Mouse (Mus musculus) midbrain, embryonic 11.5 days (tissue): Measurements from ENCODE around the gene Pkdrej. TPM values are rescaled to one million over a fixed set of nuclear protein-coding genes. Genes with fewer than 3 reads are reported as not detected.

Experiments
- ATAC-seq: fragments of 200-750 bp; cut with Nextera tagmentation; 2 replicates; pipeline ENCODE4 v1.8.0; 2017; ENCODE audit warnings: moderate TSS enrichment, moderate library complexity; ENCODE audit not compliant: low FRiP score
- DNase-seq: peaks from one replicate; pipeline ENCODE4 v3.0.0; 2015; ENCODE audit warnings: low spot score; ENCODE audit errors: missing footprints
- H3K27ac ChIP-seq: fragments of 300-500 bp; sonication (generic); 2 replicates; pipeline ENCODE4 v1.5.1; 2014; ENCODE audit warnings: low read depth, low read length
- H3K27me3 ChIP-seq: fragments of 300-500 bp; sonication (generic); 2 replicates; pipeline ENCODE4 v1.6.1; 2014; ENCODE audit warnings: mild to moderate bottlenecking, low read length, moderate library complexity, mixed read lengths; ENCODE audit not compliant: control insufficient read depth, insufficient read depth
- H3K36me3 ChIP-seq: fragments of 300-500 bp; sonication (generic); 2 replicates; pipeline ENCODE4 v1.6.1; 2014; ENCODE audit warnings: mild to moderate bottlenecking, low read length, moderate library complexity, mixed read lengths; ENCODE audit not compliant: control insufficient read depth, insufficient read depth
- H3K4me1 ChIP-seq: fragments of 300-500 bp; sonication (generic); 2 replicates; pipeline ENCODE4 v1.6.1; 2014; ENCODE audit warnings: low read length; ENCODE audit not compliant: control insufficient read depth, insufficient read depth
- H3K4me2 ChIP-seq: fragments of 300-500 bp; sonication (generic); 2 replicates; pipeline ENCODE4 v1.6.1; 2014; ENCODE audit warnings: mild to moderate bottlenecking, moderate library complexity
- H3K4me3 ChIP-seq: fragments of 300-500 bp; sonication (generic); 2 replicates; pipeline ENCODE4 v1.5.1; 2014; ENCODE audit warnings: low read depth, low read length
- H3K9ac ChIP-seq: fragments of 300-500 bp; sonication (generic); 2 replicates; pipeline ENCODE4 v1.6.1; 2014; ENCODE audit warnings: low read length
- H3K9me3 ChIP-seq: fragments of 300-500 bp; sonication (generic); 2 replicates; pipeline ENCODE4 v1.6.1; 2016; ENCODE audit warnings: low read length; ENCODE audit not compliant: control insufficient read depth
- WGBS: fragments of 180-500 bp; shearing (Covaris S2); extraction: QIAGEN DNeasy Blood & Tissue Kit; methylation state at CpG from one replicate; pipeline ENCODE4 v1.1.7; 2014; 5-methylcytosine and 5-hydroxymethylcytosine counted together
- polyA plus RNA-seq: library from polyadenylated mRNA; unstranded; fragments of >200 nt; fragmentation: Nextera tagmentation; extraction: Ambion mirVana; gene quantifications from 2 replicates; pipeline ENCODE4 v1.2.1, GENCODE M21; 2014

Gene Pkdrej
- polyA plus RNA-seq, 1 experiment from 2014 or later, result 0.15 TPM

GRCm38 (mm10) chr15:85766677-85767076 is 54.9 kb downstream of the Pkdrej start:
- Histone ChIP-seq H3K27ac (no peak overlapping the region), H3K4me2 (no peak overlapping the region), H3K9ac (no peak overlapping the region), H3K9me3 (no peaks in the 10 kb centered on the region), H3K4me3 (no peak overlapping the region), H3K27me3 (no peaks in the 10 kb centered on the region), H3K36me3 (no peaks in the 10 kb centered on the region), H3K4me1 (no peaks in the 10 kb centered on the region)
- WGBS, result 89% methylated on average over 5 of the region's 5 CpGs
- DNase-seq (no peak), ATAC-seq (no peak)

GRCm38 (mm10) chr15:85765022-85765421 is 56.5 kb downstream of the Pkdrej start:
- Histone ChIP-seq H3K4me3 (no peak overlapping the region), H3K27ac (no peak overlapping the region), H3K9ac (no peak overlapping the region), H3K27me3 (no peaks in the 10 kb centered on the region), H3K9me3 (no peaks in the 10 kb centered on the region), H3K36me3 (no peaks in the 10 kb centered on the region), H3K4me1 (no peaks in the 10 kb centered on the region), H3K4me2 (no peak overlapping the region)
- no peak for ATAC-seq
- 48% methylated on average over 3 of the region's 3 CpGs for WGBS
- DNase-seq, result no peak

Other genes starting within 250 kb of the Pkdrej start
- gene Wnt7b, start 239.3 kb downstream of the Pkdrej start, polyA plus RNA-seq, result 38.5 and 44.3 TPM in 2 replicates
- 0.62 and 0.92 TPM in 2 replicates for gene Ppara, start 86.8 kb downstream of the Pkdrej start, polyA plus RNA-seq
- gene Cdpf1, start 10.0 kb downstream of the Pkdrej start, polyA plus RNA-seq, result 18.1 and 21.8 TPM in 2 replicates
- gene Ttc38, start 10.6 kb upstream of the Pkdrej start, polyA plus RNA-seq, result 1.9 and 2.4 TPM in 2 replicates
- 38.6 and 43.7 TPM in 2 replicates for gene Gtse1, start 38.0 kb upstream of the Pkdrej start, polyA plus RNA-seq
- gene Trmu, start 57.6 kb upstream of the Pkdrej start, polyA plus RNA-seq, result 29.9 and 33.5 TPM in 2 replicates
- gene Celsr1, start 212.0 kb upstream of the Pkdrej start, polyA plus RNA-seq, result 4.1 and 4.9 TPM in 2 replicates
- gene Gramd4, start 236.0 kb upstream of the Pkdrej start, polyA plus RNA-seq, result 7.8 and 8.9 TPM in 2 replicates